Mouse (Mus musculus): Measurements from ENCODE around the gene Nrn1l.

DNA sequence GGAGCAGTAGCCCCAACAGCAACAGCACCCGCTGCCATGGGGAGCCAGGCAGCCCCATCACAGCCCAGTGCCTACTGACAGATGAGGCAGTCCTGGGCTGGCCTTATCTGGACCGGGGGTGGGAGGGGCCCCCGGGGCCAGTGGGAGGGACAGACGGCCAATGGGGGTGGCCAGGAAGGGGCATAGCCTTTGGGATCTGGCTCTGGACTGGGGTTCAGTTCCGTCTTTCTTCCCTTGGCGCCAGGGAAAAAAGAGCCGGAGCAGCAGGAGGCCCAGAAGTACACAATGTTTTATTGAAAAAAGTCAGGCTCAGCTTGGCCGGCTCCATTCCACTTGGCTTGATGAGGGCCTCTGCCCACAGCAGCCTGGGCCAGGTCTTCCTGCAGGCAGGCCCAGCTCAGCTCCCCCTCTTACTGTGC is 50.0 kb downstream of the Nrn1l start, which contains the start of gene Lcat:
- TF ChIP-seq CTCF (IDR thresholded peaks at IDR 0.05; ENCODE audit: extremely low read depth, insufficient read depth, low read length) (no peak), POLR2A (IDR thresholded peaks at IDR 0.05; ENCODE audit: extremely low read depth, insufficient read depth, low read length) (peak; percentile 66; the same call in 1 of the 2 replicates)

Measured in cortical plate, adult 2 months (tissue).